7 mouse cellular contexts compared by ENCODE assay signal in the genomic region with DNA sequence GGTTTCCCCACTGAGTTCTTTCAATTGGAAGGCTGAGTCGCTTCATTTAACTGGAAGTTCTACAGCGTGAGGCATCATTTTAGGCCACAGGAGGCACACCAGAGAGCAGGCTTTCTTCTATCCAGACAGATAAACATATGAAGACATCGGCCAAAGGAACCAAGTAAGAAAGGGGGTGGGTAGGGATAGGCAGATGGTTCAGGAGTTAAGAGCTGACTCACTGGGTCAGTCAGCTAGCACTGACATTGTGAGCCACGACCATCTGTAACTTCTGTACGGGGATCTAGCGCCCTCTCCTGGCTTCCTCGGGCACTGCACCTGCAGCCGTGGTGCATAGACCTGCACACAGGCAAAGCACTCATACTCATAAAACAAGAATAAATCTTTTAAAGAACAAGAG. TPM values are rescaled to one million over a fixed set of nuclear protein-coding genes. Genes with fewer than 3 reads are reported as not detected.
DNase-seq lines count a peak whose midpoint lies in the region; TF ChIP-seq lines count a peak whose summit lies in the region.

No protein-coding gene starts in this region.

- DNase-seq in spleen, adult 2 months (ENCODE audit: low read depth in 1 of 2, low spot score in 2 of 2): peak in 1 of 2 experiments; percentile 31
- no peak for DNase-seq in spleen, adult 12 weeks (ENCODE audit: low spot score)
- peak; percentile 85 for DNase-seq in adrenal gland, postnatal 14 days
- peak; percentile 37 to 50 for DNase-seq in kidney, postnatal 25 days
- DNase-seq in lung, postnatal 10 days: peak; percentile 45

- no peak for TF ChIP-seq POLR2A in spleen, adult 2 months (IDR thresholded peaks at IDR 0.05; ENCODE audit: low read depth, low read length)
- TF ChIP-seq POLR2A in embryonic fibroblast, embryonic 13.5 days (IDR thresholded peaks at IDR 0.05; ENCODE audit: low read depth, low read length): no peak
- no peak for TF ChIP-seq POLR2A in small intestine, adult 2 months (IDR thresholded peaks at IDR 0.05; ENCODE audit: low read depth, low read length)

- TF ChIP-seq CTCF in spleen, adult 2 months (IDR thresholded peaks at IDR 0.05; ENCODE audit: extremely low read depth, insufficient read depth, insufficient read length, insufficient replicate concordance): peak; percentile 42; the same call in 1 of the 2 replicates
- peak; percentile 65 for TF ChIP-seq CTCF in embryonic fibroblast, embryonic 13.5 days (IDR thresholded peaks at IDR 0.05; ENCODE audit: borderline replicate concordance, insufficient read depth, low read length)
- TF ChIP-seq CTCF in small intestine, adult 2 months (IDR thresholded peaks at IDR 0.05; ENCODE audit: extremely low read depth, insufficient read length, insufficient replicate concordance, low read depth, low read length): peak; percentile 61; the same call in 1 of the 2 replicates

- no peaks in the 10 kb centered on the region for H3K36me3 ChIP-seq in spleen, adult 2 months (ENCODE audit: control insufficient read depth, insufficient read depth, low read length)
- no peaks in the 10 kb centered on the region for H3K36me3 ChIP-seq in small intestine, adult 2 months (ENCODE audit: control insufficient read depth, insufficient read depth, low read length)

- no peaks in the 10 kb centered on the region for H3K4me1 ChIP-seq in spleen, adult 2 months (ENCODE audit: control insufficient read depth, insufficient read depth, insufficient read length)
- H3K4me1 ChIP-seq in embryonic fibroblast, embryonic 13.5 days (ENCODE audit: control insufficient read depth, insufficient read depth, low read length): no peaks in the 10 kb centered on the region
- no peaks in the 10 kb centered on the region for H3K4me1 ChIP-seq in small intestine, adult 2 months (ENCODE audit: control insufficient read depth, insufficient read depth, insufficient read length, low read length)

- no peak overlapping the region for H3K4me3 ChIP-seq in spleen, adult 2 months (ENCODE audit: extremely low read depth, insufficient read depth, insufficient read length)
- no peak overlapping the region for H3K4me3 ChIP-seq in embryonic fibroblast, embryonic 13.5 days (ENCODE audit: insufficient read depth, low read length)
- H3K4me3 ChIP-seq in small intestine, adult 2 months (ENCODE audit: low read depth, low read length): no peak overlapping the region

- WGBS in spleen, adult 2 months: 60% methylated on average over 8 of the region's 8 CpGs
- WGBS in small intestine, adult 2 months: 50% methylated on average over 8 of the region's 8 CpGs

- no peaks in the 10 kb centered on the region for H3K27me3 ChIP-seq in spleen, adult 2 months (ENCODE audit: control insufficient read depth, insufficient read depth, low read length)
- no peaks in the 10 kb centered on the region for H3K27me3 ChIP-seq in small intestine, adult 2 months (ENCODE audit: control insufficient read depth, insufficient read depth, low read length)

- no peak overlapping the region for H3K27ac ChIP-seq in spleen, adult 2 months (ENCODE audit: insufficient read depth, low read length)
- no peak overlapping the region for H3K27ac ChIP-seq in embryonic fibroblast, embryonic 13.5 days (ENCODE audit: insufficient read depth, low read length)
- H3K27ac ChIP-seq in small intestine, adult 2 months (ENCODE audit: insufficient read depth, low read depth, low read length): no peak overlapping the region

RNA-seq across cellular contexts. Expression of a gene that starts 11.9 kb away (rescaled TPM):
- polyA plus RNA-seq in spleen, adult 2 months (2012; rRNA removed): 15.8 and 17.6 TPM in 2 replicates
- 20.4 and 22.3 TPM in 2 replicates for total RNA-seq in adrenal gland, postnatal 14 days (2021)
- 21.1 and 26.4 TPM in 2 replicates for polyA plus RNA-seq in embryonic fibroblast, embryonic 13.5 days (2011; ENCODE audit: insufficient read length, low read depth, missing spikeins)
- polyA plus RNA-seq in small intestine, adult 2 months (2012; rRNA removed): 7.1 and 10.8 TPM in 2 replicates
